Mouse (Mus musculus): ENCODE measurements around the gene Fsd1l. TPM values are rescaled to one million over a fixed set of nuclear protein-coding genes. Genes with fewer than 3 reads are reported as not detected.
"Not testable (repeated sequence)": the region's sequence is repeated elsewhere in the genome, so short reads cannot be mapped to it uniquely, and the experiment has no call there.

Gene Fsd1l
- polyA plus RNA-seq, 1 experiment: 5.5 TPM

DNA sequence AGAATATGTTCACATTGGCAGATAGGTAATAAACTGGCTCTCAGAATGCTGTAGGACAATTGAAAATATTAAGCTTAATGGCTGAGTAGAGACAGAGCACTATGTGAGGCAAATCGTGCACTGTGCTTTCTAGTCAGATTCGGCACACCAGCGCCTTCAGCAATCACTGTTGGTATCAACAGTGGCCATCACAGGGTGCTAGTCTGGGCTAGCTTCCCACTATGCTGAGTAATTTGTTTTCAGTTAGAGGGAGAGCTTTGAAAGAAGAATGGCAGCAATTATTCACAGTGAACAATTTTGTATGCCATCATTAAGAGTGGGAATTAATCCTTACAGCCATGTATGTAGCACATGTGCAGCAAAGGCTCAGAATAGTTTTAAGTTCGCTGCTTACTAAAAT is 91.2 kb downstream of the Fsd1l start:
- no peaks in the 10 kb centered on the region for H3K4me1 ChIP-seq (ENCODE audit: control insufficient read depth, insufficient read depth, low read length)
- no peak overlapping the region for H3K27ac ChIP-seq (ENCODE audit: insufficient read depth, low read length)
- TF ChIP-seq POLR2A (IDR thresholded peaks at IDR 0.05; ENCODE audit: low read depth, low read length) (no peak), CTCF (IDR thresholded peaks at IDR 0.05; ENCODE audit: borderline replicate concordance, insufficient read depth, low read length) (no peak)
- H3K4me3 ChIP-seq (ENCODE audit: insufficient read depth, low read length): no peak overlapping the region

GRCm38 (mm10) chr4:53726100-53726499 is 94.8 kb downstream of the Fsd1l start:
- H3K4me3 ChIP-seq (ENCODE audit: insufficient read depth, low read length): not testable (repeated sequence)

DNA sequence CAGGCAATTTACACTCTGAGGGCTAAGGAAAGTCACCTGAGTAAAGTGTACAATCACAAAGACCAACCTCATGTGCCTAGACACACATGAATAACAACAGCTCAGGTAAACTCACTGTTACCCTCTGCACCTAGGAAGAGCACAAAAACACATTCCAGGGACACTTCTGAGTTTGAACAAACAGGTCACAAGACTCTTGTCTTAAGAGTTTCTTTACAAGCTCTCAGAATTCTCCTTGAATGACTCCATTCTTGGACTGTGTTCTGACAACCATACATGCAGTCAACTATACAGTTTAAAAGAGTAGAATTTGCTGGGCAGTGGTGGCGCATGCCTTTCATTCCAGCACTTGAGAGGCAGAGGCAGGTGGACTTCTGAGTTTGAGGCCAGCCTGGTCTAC is 96.8 kb downstream of the Fsd1l start:
- Histone ChIP-seq H3K27ac (ENCODE audit: insufficient read depth, low read length) (no peak overlapping the region), H3K4me3 (ENCODE audit: insufficient read depth, low read length) (no peak overlapping the region), H3K4me1 (ENCODE audit: control insufficient read depth, insufficient read depth, low read length) (no peaks in the 10 kb centered on the region)
- no peak for TF ChIP-seq CTCF (IDR thresholded peaks at IDR 0.05; ENCODE audit: borderline replicate concordance, insufficient read depth, low read length)
- no peak for TF ChIP-seq POLR2A (IDR thresholded peaks at IDR 0.05; ENCODE audit: low read depth, low read length)

More at GRCm38 (mm10) chr4:53726100-53726499, 94.8 kb downstream of the Fsd1l start:
- H3K4me1 ChIP-seq (ENCODE audit: control insufficient read depth, insufficient read depth, low read length); H3K27ac ChIP-seq (ENCODE audit: insufficient read depth, low read length): not testable (repeated sequence)

GRCm38 (mm10) chr4:53738956-53739616 is 107.8 kb downstream of the Fsd1l start:
- TF ChIP-seq CTCF (IDR thresholded peaks at IDR 0.05; ENCODE audit: borderline replicate concordance, insufficient read depth, low read length) (no peak), POLR2A (IDR thresholded peaks at IDR 0.05; ENCODE audit: low read depth, low read length) (no peak)
- H3K27ac ChIP-seq (ENCODE audit: insufficient read depth, low read length): no peak overlapping the region
- no peaks in the 10 kb centered on the region for H3K4me1 ChIP-seq (ENCODE audit: control insufficient read depth, insufficient read depth, low read length)
- no peak overlapping the region for H3K4me3 ChIP-seq (ENCODE audit: insufficient read depth, low read length)

DNA sequence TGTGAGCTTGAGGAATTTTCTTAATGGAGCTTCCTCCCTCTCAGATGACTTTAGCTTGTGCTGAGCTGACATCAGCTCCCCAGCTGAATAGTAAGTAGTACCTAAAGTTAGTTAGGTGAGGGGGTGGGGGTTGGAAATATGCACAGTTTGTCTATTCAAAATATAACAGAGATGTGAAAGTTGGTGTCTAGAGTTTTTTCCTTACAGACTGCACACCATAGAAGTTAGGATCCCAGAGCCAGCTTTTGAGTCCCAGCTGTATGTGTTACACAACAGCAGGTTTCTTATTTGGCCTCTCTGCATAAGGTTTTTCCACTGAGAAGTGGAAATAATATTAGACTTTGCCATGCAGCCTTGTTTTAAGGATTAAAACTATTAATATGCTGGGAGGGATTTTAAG is 118.6 kb downstream of the Fsd1l start:
- TF ChIP-seq POLR2A (IDR thresholded peaks at IDR 0.05; ENCODE audit: low read depth, low read length) (no peak), CTCF (IDR thresholded peaks at IDR 0.05; ENCODE audit: borderline replicate concordance, insufficient read depth, low read length) (no peak)
- H3K4me1 ChIP-seq (ENCODE audit: control insufficient read depth, insufficient read depth, low read length): no peaks in the 10 kb centered on the region
- H3K27ac ChIP-seq (ENCODE audit: insufficient read depth, low read length): no peak overlapping the region
- no peak overlapping the region for H3K4me3 ChIP-seq (ENCODE audit: insufficient read depth, low read length)

DNA sequence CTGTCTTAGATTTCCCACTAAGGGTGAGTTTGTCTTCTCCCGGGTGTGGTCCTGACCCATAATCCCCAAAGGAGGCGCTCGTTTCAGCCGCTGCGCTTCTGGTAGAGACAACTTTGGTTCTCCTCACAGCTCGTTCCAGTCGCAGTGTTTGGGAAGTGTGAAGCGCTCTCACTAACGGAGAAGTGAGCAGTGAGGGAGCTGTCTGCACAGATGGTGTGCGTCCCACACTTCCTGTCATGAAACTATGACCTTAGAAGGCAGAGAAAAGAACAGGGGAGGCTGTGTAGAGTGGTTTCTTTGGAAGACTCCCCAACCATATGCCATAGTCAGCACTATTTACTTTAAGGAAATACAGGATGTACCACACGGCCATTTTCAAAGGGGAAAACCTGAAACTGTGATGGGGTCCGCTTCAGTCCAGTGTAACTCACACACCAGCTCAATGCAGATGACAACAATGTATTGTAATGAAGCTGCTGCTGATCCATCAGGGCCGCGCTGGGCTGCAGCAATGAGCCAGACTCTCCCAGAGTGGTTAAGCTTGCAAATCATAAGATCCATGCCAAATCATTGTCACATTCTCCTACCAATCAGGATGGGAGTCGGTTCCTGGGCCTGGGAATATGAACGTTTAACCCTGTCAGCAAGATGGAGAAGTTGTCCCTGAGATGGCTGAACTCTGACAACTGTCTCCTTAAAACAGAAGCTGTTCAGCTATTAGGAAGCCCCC is 119.3 kb downstream of the Fsd1l start:
- TF ChIP-seq CTCF (IDR thresholded peaks at IDR 0.05; ENCODE audit: borderline replicate concordance, insufficient read depth, low read length) (no peak), POLR2A (IDR thresholded peaks at IDR 0.05; ENCODE audit: low read depth, low read length) (no peak)
- Histone ChIP-seq H3K4me1 (ENCODE audit: control insufficient read depth, insufficient read depth, low read length) (no peaks in the 10 kb centered on the region), H3K4me3 (ENCODE audit: insufficient read depth, low read length) (no peak overlapping the region), H3K27ac (ENCODE audit: insufficient read depth, low read length) (no peak overlapping the region)

Other genes starting within 250 kb of the Fsd1l start
- gene Slc44a1, start 191.1 kb upstream of the Fsd1l start, polyA plus RNA-seq (2011; ENCODE audit: insufficient read length, low read depth, missing spikeins): 39.1 and 59.0 TPM in 2 replicates
- gene Fktn, start 82.5 kb downstream of the Fsd1l start, polyA plus RNA-seq (2011; ENCODE audit: insufficient read length, low read depth, missing spikeins): 11.2 and 12.6 TPM in 2 replicates
- gene Tal2, start 148.2 kb downstream of the Fsd1l start, polyA plus RNA-seq (2011; ENCODE audit: insufficient read length, low read depth, missing spikeins): not detected in 2 replicates
- 11.8 and 15.6 TPM in 2 replicates for gene Tmem38b, start 194.6 kb downstream of the Fsd1l start, polyA plus RNA-seq (2011; ENCODE audit: insufficient read length, low read depth, missing spikeins)